Mouse (Mus musculus) limb, embryonic 12.5 days (tissue): ENCODE measurements around the gene Tlr7. TPM values are rescaled to one million over a fixed set of nuclear protein-coding genes. Genes with fewer than 3 reads are reported as not detected.
"Not testable (repeated sequence)": the region's sequence is repeated elsewhere in the genome, so short reads cannot be mapped to it uniquely, and the experiment has no call there.

Experiments
- ATAC-seq: fragments of 200-750 bp; cut with Nextera tagmentation; 2 replicates; pipeline ENCODE4 v1.8.0; 2017; ENCODE audit warnings: low read depth, moderate TSS enrichment; ENCODE audit not compliant: insufficient number of reproducible peaks, insufficient read depth, low FRiP score, low TSS enrichment
- H3K27ac ChIP-seq: fragments of 300-500 bp; sonication (generic); 2 replicates; pipeline ENCODE4 v1.5.1; 2016; ENCODE audit warnings: mild to moderate bottlenecking, moderate library complexity
- H3K27me3 ChIP-seq: fragments of 300-500 bp; sonication (generic); 2 replicates; pipeline ENCODE4 v1.6.1; 2016; ENCODE audit warnings: mild to moderate bottlenecking, moderate library complexity
- H3K36me3 ChIP-seq: fragments of 300-500 bp; sonication (generic); 2 replicates; pipeline ENCODE4 v1.6.1; 2016; ENCODE audit warnings: mild to moderate bottlenecking, moderate library complexity
- H3K4me1 ChIP-seq: fragments of 300-500 bp; sonication (generic); replicated peaks from 2 replicates; pipeline ENCODE4 v1.6.1; 2016
- H3K4me2 ChIP-seq: fragments of 300-500 bp; sonication (generic); 2 replicates; pipeline ENCODE4 v1.6.1; 2016; ENCODE audit warnings: mild to moderate bottlenecking, moderate library complexity
- H3K4me3 ChIP-seq: fragments of 300-500 bp; sonication (generic); replicated peaks from 2 replicates; pipeline ENCODE4 v1.5.1; 2016; ENCODE audit warnings: mild to moderate bottlenecking
- H3K9ac ChIP-seq: fragments of 300-500 bp; sonication (generic); replicated peaks from 2 replicates; pipeline ENCODE4 v1.6.1; 2016; ENCODE audit warnings: mild to moderate bottlenecking, moderate library complexity
- H3K9me3 ChIP-seq: fragments of 300-500 bp; sonication (generic); 2 replicates; pipeline ENCODE4 v1.6.1; 2016; ENCODE audit warnings: mild to moderate bottlenecking, moderate library complexity
- WGBS: fragments of 180-500 bp; shearing (Covaris S2); methylation state at CpG from one replicate; pipeline ENCODE4 v1.1.7; 2016; 5-methylcytosine and 5-hydroxymethylcytosine counted together
- polyA plus RNA-seq: library from polyadenylated mRNA; unstranded; fragments of >200 nt; fragmentation: Nextera tagmentation; extraction: Ambion mirVana; gene quantifications from 2 replicates; pipeline ENCODE4 v1.2.1, GENCODE M21; 2016

The Tlr7 gene
- polyA plus RNA-seq, result 0.54 TPM in 2 replicates

DNA sequence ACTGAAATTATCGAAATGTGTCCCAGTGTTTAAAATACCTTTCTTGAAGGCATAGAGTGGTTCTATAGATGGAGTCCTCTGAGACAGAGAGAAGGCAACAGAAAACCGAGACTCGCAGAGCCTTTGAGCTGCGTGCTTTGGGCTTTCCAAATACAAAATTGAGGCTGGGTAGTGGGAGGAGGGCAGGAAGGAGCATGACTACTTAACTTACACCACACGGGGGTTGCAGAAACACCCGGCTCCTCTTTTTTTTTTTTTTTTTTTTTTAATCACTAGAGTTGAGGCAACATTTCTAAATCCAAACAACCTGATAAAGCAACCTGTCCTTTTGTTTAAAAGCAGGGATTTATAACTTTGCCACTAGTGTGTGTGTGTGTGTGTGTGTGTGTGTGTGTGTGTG lies at the start of gene Tlr7:
Gene Tlr7 (minus strand): TSS at position 160 of the 400 bp plus-strand sequence.
- H3K27ac ChIP-seq, result no peak within 1 kb of the TSS

DNA sequence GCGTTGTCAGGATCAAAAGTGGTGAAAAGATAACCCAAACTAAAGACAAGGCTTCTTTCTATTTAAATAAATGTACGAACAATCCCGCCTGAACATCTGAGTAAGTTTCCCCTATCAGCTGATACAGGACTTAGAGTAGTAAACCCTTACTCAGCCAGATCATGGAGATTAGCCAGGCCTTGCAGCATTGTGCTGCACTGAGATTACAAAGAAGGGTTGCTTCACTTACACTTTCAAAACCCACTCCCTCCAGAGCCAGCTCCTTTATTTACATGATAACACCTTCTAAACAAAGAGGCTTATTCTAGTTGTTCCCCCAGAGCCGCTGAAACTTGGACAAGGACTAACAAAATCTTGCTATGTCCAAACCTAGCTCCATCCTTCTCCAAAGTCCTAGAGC lies 49.7 kb upstream of the Tlr7 start:
- Histone ChIP-seq H3K36me3 (no peaks in the 10 kb centered on the region), H3K9ac (no peak overlapping the region), H3K27ac (no peak overlapping the region), H3K4me1 (no peaks in the 10 kb centered on the region), H3K9me3 (no peaks in the 10 kb centered on the region), H3K4me2 (no peak overlapping the region), H3K27me3 (peaks cover 47% of the 10 kb centered on the region), H3K4me3 (no peak overlapping the region)
- no peak for ATAC-seq
- 72% methylated on average over 4 of the region's 4 CpGs for WGBS

More for the DNA sequence above, at the start of gene Tlr7:
- Histone ChIP-seq H3K4me3 (no peak within 1 kb of the TSS), H3K4me1 (no peaks in the 10 kb centered on the region), H3K4me2 (no peak within 1 kb of the TSS), H3K27me3 (peaks cover 19% of the 10 kb centered on the region), H3K36me3 (no peaks in the 10 kb centered on the region), H3K9ac (no peak within 1 kb of the TSS), H3K9me3 (no peaks in the 10 kb centered on the region)
- 80% methylated on average over 6 of the region's 6 CpGs for WGBS
- no peak for ATAC-seq

DNA sequence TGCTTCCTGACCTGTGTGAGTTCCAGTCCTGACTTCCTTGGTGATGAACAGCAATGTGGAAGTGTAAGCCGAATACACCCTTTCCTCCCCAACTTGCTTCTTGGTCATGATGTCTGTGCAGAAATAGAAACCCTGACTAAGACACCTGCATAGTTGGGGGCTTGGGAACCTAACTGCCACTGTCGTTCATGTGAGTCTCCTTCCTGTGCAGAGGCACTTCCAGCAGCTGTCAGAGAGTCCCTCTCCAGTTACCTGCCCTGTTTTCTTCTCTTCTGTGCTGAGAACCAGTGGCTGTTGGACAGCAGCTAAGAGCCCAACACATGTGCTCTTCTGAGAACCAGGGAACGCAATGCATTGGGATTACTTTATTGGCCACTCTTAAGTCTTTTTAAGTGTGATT lies 30.9 kb upstream of the Tlr7 start:
- not testable (repeated sequence) for ATAC-seq, H3K9ac ChIP-seq

DNA sequence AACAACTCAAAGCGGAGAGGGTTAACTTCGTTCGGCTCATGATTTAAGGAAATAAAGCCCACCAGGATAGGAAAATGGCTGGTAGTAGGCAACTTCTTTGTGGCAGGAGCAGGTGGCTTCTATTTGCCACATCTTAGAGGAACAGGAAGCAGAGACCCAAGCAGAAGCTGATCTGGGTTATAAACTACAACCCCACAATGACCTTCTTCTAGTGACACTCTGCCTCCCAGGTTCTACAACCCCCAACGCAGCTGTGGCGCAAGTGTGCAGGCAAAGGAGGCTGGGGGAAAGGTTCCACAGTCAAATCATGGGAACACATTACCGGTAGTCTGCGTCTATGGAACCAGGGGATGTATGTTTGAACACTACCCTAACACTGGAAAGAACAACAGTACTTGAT lies 29.3 kb upstream of the Tlr7 start:
- H3K9ac ChIP-seq, result no peak overlapping the region
- WGBS, result 79% methylated on average over 7 of the region's 7 CpGs
- no peak for ATAC-seq

More for the DNA sequence above, 30.9 kb upstream of the Tlr7 start:
- H3K4me3 ChIP-seq, H3K4me2 ChIP-seq, H3K4me1 ChIP-seq, H3K9me3 ChIP-seq, H3K36me3 ChIP-seq, H3K27ac ChIP-seq: not testable (repeated sequence)
- peaks cover 39% of the 10 kb centered on the region for H3K27me3 ChIP-seq
- WGBS, result 90% methylated on average over 3 of the region's 3 CpGs

DNA sequence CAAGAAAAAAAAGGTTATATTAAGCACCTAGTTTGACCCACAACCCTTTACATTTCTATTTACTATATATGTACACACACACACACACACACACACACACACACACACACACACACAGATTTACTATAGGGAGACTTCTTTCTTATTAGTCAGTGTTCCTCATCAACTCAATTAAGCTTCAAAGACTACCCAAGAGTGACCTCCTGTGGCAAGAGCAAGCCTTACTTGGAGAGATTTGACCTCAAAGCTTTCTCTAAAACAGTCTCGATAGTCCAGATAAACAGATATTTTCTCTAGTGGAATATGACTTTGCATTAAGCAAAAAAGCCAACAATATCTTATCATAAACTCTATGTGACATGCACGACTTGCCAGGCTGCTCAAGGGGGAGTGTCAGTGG lies 27.1 kb upstream of the Tlr7 start:
- H3K4me2 ChIP-seq, result no peak overlapping the region
- no peaks in the 10 kb centered on the region for H3K4me1 ChIP-seq
- 78% methylated on average over 2 of the region's 2 CpGs for WGBS
- ATAC-seq, result no peak
- H3K27ac ChIP-seq, result no peak overlapping the region
- H3K36me3 ChIP-seq, result 0 out of 2 replicates have a peak, but pooled peaks cover 5% of the 10 kb centered on the region
- no peaks in the 10 kb centered on the region for H3K9me3 ChIP-seq
- H3K9ac ChIP-seq, result no peak overlapping the region
- H3K4me3 ChIP-seq, result no peak overlapping the region
- H3K27me3 ChIP-seq, result peaks cover 29% of the 10 kb centered on the region

More for the DNA sequence above, 29.3 kb upstream of the Tlr7 start:
- H3K9me3 ChIP-seq, result no peaks in the 10 kb centered on the region
- no peak overlapping the region for H3K4me3 ChIP-seq
- H3K36me3 ChIP-seq, result 0 out of 2 replicates have a peak, but pooled peaks cover 5% of the 10 kb centered on the region
- no peak overlapping the region for H3K4me2 ChIP-seq
- H3K27ac ChIP-seq, result no peak overlapping the region
- H3K4me1 ChIP-seq, result no peaks in the 10 kb centered on the region
- peaks cover 39% of the 10 kb centered on the region for H3K27me3 ChIP-seq

DNA sequence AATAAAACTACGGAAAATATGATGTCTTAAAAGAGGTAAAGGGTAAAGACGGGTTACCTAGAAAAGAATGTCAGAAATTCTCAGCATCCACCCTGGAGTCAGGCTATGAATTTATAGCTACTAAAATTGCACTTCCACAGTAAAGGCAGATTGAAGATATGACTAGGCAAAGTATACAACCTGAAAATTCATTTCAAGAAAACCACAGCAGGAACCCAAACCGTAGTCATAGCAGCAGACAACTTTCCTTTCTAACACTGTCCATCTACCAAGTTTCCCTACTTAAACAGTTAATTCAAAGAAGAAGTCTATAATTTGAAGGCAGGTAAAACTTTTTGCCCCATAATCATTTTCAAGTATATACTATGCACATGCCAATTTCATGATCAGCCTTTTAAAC lies 25.6 kb upstream of the Tlr7 start:
- H3K27me3 ChIP-seq, result peaks cover 19% of the 10 kb centered on the region
- H3K4me1 ChIP-seq, result no peaks in the 10 kb centered on the region
- 79% methylated on average over 3 of the region's 3 CpGs for WGBS
- H3K4me3 ChIP-seq, result no peak overlapping the region
- no peak overlapping the region for H3K27ac ChIP-seq
- no peak for ATAC-seq
- H3K9me3 ChIP-seq, result no peaks in the 10 kb centered on the region
- no peak overlapping the region for H3K4me2 ChIP-seq
- no peak overlapping the region for H3K9ac ChIP-seq
- no peaks in the 10 kb centered on the region for H3K36me3 ChIP-seq

DNA sequence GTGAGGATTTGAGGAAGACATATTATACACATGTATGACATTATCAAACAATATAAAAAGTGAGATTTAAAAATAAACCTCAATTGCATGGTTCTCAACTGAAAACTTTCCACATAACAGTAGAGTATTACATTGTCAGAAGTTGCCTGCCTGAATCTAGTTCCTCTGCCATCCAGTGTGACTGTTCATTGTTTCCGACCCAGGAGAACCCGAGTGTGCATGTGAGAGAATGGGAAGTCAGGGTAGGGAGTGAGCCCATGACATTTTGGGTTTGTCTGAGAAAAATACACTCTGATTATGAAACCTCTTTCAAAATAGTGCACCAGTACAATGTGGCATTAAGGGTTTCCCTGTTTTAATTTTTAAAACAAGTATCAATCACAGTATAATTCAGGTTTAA lies 23.3 kb upstream of the Tlr7 start:
- Histone ChIP-seq H3K4me1 (no peaks in the 10 kb centered on the region), H3K4me3 (no peak overlapping the region), H3K27ac (no peak overlapping the region), H3K36me3 (no peaks in the 10 kb centered on the region), H3K4me2 (no peak overlapping the region), H3K27me3 (peaks cover 14% of the 10 kb centered on the region), H3K9ac (no peak overlapping the region), H3K9me3 (no peaks in the 10 kb centered on the region)
- no peak for ATAC-seq
- WGBS, result 95% methylated on average over 2 of the region's 2 CpGs

DNA sequence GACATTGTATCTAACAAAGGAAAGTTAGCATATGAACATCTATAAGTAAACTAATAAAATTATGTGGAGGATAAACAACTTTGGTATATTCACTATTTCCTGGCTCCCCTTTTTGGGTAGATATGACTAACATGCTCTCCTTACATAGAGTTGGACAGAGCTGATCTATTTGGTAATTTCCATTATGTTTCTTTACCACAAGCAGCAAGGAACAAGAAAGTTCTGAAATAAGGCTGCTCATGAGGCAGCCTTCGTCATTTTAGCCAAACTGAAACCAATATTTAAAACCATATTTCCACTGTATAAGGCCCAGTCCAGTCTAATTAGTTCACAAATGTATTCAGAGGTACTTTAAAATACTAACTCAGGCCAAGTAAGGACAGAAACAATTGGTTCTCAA lies 16.1 kb upstream of the Tlr7 start:
- no peak overlapping the region for H3K27ac ChIP-seq
- ATAC-seq, result no peak
- H3K27me3 ChIP-seq, result peaks cover 12% of the 10 kb centered on the region
- no peaks in the 10 kb centered on the region for H3K36me3 ChIP-seq
- H3K4me2 ChIP-seq, result no peak overlapping the region
- no peak overlapping the region for H3K4me3 ChIP-seq
- WGBS, result 76% methylated on average over 1 of the region's 1 CpGs
- H3K4me1 ChIP-seq, result no peaks in the 10 kb centered on the region
- no peaks in the 10 kb centered on the region for H3K9me3 ChIP-seq
- no peak overlapping the region for H3K9ac ChIP-seq

DNA sequence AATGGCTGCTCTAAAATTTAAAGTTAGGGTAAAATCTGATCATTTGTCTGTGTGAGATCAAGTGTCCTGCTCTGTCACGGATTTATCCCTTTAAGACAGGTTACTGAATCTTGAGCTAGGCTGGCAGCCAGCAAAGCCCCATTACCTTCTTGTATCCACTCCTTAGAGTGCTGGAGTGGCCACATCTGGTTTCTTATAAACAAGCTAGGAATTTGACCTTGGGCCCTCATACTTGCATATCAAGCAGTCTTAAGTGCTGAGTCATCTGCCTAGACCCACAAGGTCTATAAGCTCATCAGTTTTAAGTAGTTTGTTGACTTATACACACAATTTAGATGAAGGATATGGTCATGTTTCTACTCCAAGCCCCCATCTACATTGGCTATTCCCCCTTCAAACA lies 14.0 kb upstream of the Tlr7 start:
- 73% methylated on average over 1 of the region's 1 CpGs for WGBS
- ATAC-seq, result no peak
- H3K36me3 ChIP-seq, result no peaks in the 10 kb centered on the region

DNA sequence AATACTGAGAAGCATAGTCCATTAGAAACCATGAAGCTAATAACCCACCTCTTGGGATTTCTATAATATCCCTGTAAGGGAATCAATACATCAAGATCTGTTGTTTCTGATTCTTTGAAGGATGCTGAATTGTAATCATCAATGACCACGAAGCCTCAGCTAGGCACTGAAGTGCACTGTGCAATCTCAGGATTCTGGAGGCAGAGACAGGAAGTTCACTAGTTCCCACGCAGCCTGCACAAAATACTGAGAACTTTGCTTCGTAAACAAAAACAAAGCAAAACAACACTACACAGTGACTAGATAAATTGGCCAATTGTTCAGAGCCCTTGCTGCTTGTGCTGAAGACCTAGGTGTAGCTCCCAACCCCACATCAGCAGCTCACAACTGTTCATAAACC lies 11.5 kb upstream of the Tlr7 start:
- no peaks in the 10 kb centered on the region for H3K36me3 ChIP-seq
- H3K9me3 ChIP-seq, result no peaks in the 10 kb centered on the region
- no peak for ATAC-seq
- no peak overlapping the region for H3K4me2 ChIP-seq
- WGBS, result 89% methylated on average over 3 of the region's 3 CpGs
- H3K27me3 ChIP-seq, result peaks cover 16% of the 10 kb centered on the region
- H3K4me3 ChIP-seq, result no peak overlapping the region
- no peak overlapping the region for H3K9ac ChIP-seq
- H3K27ac ChIP-seq, result no peak overlapping the region
- H3K4me1 ChIP-seq, result no peaks in the 10 kb centered on the region

More for the DNA sequence above, 14.0 kb upstream of the Tlr7 start:
- H3K4me3 ChIP-seq, result no peak overlapping the region
- peaks cover 16% of the 10 kb centered on the region for H3K27me3 ChIP-seq
- H3K4me2 ChIP-seq, result no peak overlapping the region
- no peak overlapping the region for H3K27ac ChIP-seq
- no peaks in the 10 kb centered on the region for H3K9me3 ChIP-seq
- no peaks in the 10 kb centered on the region for H3K4me1 ChIP-seq
- H3K9ac ChIP-seq, result no peak overlapping the region

DNA sequence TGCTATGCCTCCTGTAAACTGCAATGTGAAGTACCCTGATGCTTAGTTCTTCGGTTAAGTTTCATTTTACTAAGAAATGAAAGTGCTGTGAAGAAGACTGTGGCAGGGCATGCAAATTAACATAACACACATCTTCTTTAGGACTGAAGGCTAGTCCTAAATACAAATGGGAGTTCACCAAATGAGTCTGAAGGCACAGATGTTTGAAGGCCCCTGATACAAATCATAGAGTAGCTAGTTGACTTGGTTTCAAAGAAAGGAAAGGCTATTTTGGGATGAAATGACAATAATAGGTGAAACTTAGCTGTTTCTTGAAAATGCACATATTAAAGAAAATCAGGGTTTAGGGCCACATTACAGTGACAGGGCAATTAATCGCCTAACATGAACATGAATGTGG lies 9.8 kb upstream of the Tlr7 start:
- Histone ChIP-seq H3K27ac (no peak overlapping the region), H3K9ac (no peak overlapping the region), H3K27me3 (peaks cover 14% of the 10 kb centered on the region), H3K36me3 (no peaks in the 10 kb centered on the region), H3K4me2 (no peak overlapping the region), H3K9me3 (no peaks in the 10 kb centered on the region), H3K4me3 (no peak overlapping the region), H3K4me1 (no peaks in the 10 kb centered on the region)
- no peak for ATAC-seq
- 89% methylated on average over 2 of the region's 2 CpGs for WGBS

DNA sequence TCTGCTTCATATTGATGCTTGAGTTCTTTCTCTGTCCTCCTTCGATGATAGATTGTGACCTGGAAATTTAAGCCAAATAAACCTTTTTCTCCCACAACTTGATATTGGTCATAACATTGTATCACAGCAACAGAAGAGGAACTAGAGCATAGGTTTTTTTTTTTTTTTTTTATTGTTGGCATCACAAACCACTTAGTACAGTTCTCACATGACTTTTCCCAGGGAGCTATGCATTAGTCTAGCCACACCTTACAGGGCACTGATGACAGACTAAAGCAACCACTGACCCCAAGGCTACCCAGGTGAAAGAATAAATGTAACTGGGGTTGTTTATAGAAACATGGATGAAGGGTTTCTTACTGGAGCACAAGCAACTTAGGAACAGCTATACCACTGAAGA lies 7.6 kb upstream of the Tlr7 start:
- no peak for ATAC-seq
- no peaks in the 10 kb centered on the region for H3K36me3 ChIP-seq
- H3K4me2 ChIP-seq, result no peak overlapping the region
- H3K4me1 ChIP-seq, result no peaks in the 10 kb centered on the region
- H3K27ac ChIP-seq, result no peak overlapping the region
- 97% methylated on average over 1 of the region's 1 CpGs for WGBS
- no peak overlapping the region for H3K4me3 ChIP-seq
- H3K27me3 ChIP-seq, result peaks cover 4% of the 10 kb centered on the region
- H3K9me3 ChIP-seq, result no peaks in the 10 kb centered on the region
- no peak overlapping the region for H3K9ac ChIP-seq
